Mouse (Mus musculus) bone marrow, adult 2 months (tissue): ENCODE results near the gene Mars2.

Experiments
- CTCF ChIP-seq: fragments of 200-500 bp; IDR thresholded peaks from 2 replicates; pipeline ENCODE4 v1.5.1; 2011; ENCODE audit warnings: low read length, control low read depth; ENCODE audit not compliant: control insufficient read depth, insufficient read depth
- POLR2A ChIP-seq: fragments of 200-500 bp; IDR thresholded peaks from 2 replicates; pipeline ENCODE4 v1.6.1; 2011; ENCODE audit warnings: low read depth, mild to moderate bottlenecking, control low read depth, low read length, borderline replicate concordance; ENCODE audit not compliant: control insufficient read depth

- TF ChIP-seq CTCF (no peak), POLR2A (no peak)
Observed at GRCm38 (mm10) chr1:55223026-55223425, 14.0 kb upstream of the Mars2 start.
